Mouse (Mus musculus): Measurements from ENCODE around the gene Gmppa.

The Gmppa gene

GRCm38 (mm10) chr1:75435475-75436328, at the start of gene Gmppa:
TSS of gene Gmppa (plus strand) at chr1:75435930.
- DNase-seq: peak; percentile 86 to 90

DNA sequence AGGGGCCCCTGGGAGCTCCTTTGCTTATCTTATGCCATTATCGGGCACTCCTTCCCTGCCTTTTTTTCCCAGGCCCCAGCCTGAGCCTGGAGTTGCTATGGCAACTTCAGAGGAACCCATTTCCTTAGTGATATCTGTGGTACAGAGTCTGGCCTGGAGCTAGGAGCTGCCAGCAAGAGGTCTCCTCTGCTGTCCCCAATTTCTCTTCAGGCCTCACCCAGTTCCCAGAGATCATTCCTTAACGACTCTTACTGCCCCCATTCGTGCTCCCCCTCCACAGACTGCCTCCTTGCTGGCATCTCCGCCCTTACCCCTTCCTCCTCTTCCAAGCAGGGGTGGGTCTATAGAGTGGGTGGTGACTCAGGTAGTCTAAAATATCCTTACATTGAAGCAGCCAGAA, 49.6 kb upstream of the Gmppa start:
- no peak for DNase-seq

- DNase-seq: peak in 1 of 2 experiments; percentile 45
Measured at GRCm38 (mm10) chr1:75387469-75387928, 48.2 kb upstream of the Gmppa start.

DNA sequence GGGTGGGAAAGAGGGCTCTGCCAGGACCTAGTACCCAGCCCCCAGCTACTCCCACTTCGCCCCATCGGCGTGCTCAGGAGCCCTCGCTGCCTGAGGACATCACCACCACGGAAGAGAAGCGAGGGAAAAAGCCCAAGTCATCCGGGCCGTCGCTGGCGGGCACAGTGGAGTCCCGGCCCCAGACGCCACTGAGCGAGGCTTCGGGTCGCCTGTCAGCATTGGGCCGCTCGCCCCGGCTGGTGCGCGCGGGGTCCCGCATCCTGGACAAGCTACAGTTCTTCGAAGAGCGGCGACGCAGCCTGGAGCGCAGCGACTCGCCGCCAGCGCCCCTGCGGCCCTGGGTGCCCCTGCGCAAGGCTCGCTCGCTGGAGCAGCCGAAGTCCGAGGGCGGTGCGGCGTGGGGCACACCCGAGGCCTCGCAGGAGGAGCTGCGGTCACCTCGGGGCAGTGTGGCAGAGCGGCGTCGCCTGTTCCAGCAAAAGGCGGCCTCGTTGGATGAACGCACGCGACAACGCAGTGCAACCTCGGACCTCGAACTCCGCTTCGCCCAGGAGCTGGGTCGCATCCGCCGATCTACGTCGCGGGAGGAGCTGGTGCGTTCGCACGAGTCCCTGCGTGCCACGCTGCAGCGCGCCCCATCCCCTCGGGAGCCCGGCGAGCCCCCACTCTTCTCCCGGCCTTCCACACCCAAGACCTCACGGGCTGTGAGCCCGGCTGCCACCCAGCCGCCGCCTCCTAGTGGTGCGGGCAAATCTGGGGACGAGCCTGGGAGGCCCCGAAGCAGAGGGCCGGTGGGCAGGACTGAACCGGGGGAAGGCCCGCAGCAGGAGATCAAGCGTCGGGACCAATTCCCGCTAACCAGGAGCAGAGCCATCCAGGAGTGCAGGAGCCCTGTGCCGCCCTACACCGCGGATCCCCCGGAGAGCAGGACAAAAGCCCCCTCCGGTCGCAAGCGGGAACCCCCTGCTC, 47.5 kb upstream of the Gmppa start:
- peak; percentile 30 to 45 for DNase-seq

DNA sequence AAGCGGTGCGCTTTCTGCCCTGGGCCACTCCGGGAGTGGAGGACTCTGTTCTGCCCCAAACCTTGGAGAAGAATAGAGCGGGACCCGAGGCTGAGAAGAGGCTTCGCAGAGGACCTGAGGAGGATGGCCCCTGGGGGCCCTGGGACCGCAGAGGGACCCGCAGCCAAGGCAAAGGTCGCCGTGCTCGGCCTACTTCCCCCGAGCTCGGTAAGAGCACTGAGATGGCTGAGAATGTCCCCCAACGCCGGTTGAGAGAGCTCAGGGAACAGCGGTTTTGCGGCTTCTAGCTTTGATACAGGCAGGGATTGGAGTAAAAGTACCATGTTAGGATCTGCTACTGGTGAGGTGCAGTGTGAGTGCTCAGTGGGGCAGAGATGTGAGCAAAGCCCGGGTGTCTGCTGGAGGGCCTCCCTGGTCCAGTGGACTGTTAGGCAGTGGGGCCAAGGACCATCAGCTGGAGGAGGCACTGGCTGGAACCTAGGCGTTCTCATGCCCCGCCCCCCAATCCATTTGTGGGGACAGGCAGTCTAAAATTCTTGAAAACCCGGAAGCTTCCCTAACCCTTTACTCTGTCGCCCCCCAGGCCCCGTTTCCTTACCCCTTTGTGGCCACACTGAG, 46.7 kb upstream of the Gmppa start:
- DNase-seq: no peak

GRCm38 (mm10) chr1:75393139-75393538, 42.6 kb upstream of the Gmppa start:
- no peak for DNase-seq

DNA sequence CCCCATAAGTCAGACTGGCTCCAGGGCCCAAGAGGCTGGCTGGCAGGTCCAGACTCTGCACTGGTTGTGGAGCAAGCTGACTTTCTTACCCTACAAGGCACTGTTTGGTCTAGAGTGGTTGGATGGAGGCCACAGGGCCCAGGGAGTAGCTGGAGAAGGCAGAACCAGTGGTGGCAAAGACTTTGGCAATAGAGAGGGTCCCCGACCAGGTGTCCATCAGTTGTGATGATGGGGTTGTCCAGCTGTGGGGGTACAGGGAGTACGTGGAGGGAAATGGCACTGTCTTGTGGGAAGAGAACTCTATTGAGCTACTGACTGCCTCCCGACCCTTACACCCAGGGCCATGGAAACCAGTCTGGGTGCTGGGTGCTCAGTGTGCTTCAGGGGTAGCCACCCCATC, 41.9 kb upstream of the Gmppa start:
- no peak for DNase-seq

- peak; percentile 82 to 89 for DNase-seq
Measured at GRCm38 (mm10) chr1:75398761-75399402, 36.8 kb upstream of the Gmppa start.

- DNase-seq: peak; percentile 85 to 92
Measured at GRCm38 (mm10) chr1:75399755-75400492, 35.8 kb upstream of the Gmppa start.

DNA sequence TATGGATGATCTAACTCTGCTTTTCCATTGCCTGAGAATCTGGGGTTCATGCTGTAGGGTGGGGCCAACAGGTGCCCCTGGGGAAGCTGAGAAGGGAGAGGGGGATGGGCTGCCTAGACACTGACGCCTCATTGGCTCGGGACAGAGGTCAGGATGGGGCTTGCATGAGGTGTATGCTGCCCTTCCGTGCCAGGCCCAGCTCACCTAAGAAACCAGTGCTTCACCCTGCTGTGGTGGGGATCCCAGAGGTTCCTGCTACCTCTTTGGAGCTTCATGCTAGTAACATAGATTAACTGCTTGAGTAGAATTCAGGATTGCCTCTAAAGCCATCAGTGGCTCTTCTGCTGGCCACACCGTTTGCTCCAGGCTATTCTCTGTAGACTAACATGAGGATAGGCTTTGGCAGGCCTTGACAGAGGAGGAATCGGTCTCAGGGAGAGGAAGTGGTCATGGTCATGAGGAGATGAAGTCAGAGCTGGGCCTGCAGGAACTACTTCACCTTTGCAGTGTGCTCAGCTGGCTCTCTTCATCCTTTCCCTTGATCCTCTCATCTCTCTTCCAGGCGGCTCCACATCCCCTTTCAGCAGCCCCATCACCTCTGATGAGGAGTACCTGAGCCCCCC, 35.1 kb upstream of the Gmppa start:
- peak in 1 of 2 experiments; percentile 23 for DNase-seq

DNA sequence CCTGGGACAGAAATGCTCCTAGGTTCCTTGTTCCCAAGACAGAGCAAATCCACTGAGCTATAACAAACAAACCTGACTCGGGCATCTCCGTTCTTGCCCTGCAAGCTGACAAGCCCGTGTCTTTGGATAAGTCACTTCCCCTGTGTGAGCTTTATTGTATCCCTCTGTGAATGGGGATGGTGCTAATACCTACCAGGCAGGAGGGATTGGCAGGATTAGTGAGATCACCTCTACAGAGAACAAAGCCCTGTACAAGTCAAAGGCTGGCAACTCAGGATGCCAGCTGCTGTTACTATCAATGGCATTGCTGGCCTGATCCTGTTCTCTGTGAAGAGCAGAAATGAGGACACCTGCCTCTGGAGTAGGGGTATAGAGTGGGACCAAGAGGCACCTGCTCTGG, 30.2 kb upstream of the Gmppa start:
- DNase-seq: no peak

DNA sequence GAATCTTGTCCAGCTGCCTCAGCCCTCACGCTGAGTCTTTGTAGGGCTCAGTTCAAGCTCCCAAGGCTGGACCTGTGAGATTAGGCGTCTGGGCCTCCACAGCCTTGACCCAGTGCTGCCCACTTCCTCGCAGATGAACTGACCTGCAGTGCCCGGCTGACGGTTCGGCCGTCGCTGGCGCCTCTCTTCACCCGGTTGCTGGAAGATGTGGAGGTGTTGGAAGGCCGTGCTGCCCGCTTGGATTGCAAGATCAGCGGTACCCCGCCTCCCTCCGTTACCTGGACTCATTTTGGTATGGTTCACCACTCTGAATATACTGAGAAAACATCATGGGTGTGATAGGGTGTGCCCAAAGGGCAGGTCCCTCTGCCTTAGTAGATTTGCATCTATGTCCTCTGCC, 29.6 kb upstream of the Gmppa start:
- no peak for DNase-seq

DNA sequence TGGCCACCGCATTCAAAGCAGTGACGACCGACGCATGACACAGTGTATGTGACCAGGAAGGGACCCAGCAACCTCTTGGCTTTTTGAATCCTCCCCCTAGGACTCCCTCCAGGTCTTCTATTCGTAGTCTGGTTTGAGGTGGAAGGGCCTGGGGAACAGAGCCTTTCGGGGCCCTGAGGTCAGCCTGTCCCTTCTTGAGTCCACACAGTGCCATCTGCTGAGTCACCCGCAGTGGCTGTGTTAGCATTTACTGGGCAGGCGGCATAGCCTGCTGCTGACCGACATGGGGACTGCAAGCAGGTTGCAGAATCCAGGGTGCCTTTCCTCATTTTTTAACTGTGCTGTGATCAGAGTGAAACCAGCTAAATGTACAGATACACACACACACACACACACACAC, 28.7 kb upstream of the Gmppa start:
- no peak for DNase-seq

GRCm38 (mm10) chr1:75408210-75408609, 27.5 kb upstream of the Gmppa start:
- no peak for DNase-seq

- no peak for DNase-seq
Measured at GRCm38 (mm10) chr1:75409950-75410349, 25.8 kb upstream of the Gmppa start.

- DNase-seq: no peak
Measured at GRCm38 (mm10) chr1:75412196-75412595, 23.5 kb upstream of the Gmppa start.

DNA sequence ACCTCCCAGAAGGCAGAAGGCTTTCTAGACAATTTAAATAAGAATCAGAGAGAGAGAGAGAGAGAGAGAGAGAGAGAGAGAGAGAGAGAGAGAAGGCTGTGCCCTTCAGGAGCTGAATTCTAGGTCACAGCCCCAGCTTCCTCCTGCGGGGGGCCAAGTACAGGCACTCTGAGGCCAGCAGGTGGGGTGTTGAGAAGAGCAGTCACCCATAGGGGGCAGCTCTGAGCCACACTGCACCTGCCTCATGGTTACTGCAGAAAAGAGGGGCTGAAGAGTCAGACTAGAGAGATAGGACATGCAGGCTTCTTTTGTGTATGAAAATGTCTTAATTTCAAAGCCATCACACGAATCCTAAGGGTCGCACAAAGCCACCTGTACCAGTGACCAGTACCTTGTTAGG, 22.0 kb upstream of the Gmppa start:
- peak; percentile 50 to 64 for DNase-seq

DNA sequence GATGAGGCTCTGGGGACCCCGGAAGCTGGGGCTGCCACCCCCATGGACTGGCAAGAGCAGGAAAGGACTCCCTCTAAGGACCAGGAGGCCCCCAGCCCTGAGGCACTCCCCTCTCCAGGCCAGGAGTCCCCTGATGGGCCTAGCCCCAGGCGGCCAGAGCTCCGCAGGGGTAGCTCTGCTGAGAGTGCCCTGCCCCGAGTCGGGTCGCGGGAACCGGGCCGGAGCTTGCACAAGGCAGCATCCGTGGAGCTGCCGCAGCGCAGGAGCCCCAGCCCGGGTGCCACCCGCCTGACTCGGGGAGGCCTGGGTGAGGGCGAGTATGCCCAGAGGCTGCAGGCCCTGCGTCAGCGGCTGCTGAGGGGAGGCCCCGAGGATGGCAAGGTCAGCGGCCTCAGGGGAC, 13.9 kb upstream of the Gmppa start:
- DNase-seq: no peak

GRCm38 (mm10) chr1:75422216-75422822, 13.4 kb upstream of the Gmppa start:
- peak in 1 of 2 experiments; percentile 30 for DNase-seq

- DNase-seq: peak; percentile 71 to 76
Measured at GRCm38 (mm10) chr1:75422823-75423471, 12.8 kb upstream of the Gmppa start.

Measured in kidney, postnatal 4 days (tissue).